Mouse (Mus musculus): Measurements from ENCODE around the gene Rab23. TPM values are rescaled to one million over a fixed set of nuclear protein-coding genes. Genes with fewer than 3 reads are reported as not detected.

Gene Rab23
- polyA plus RNA-seq (2012; rRNA removed) (22.4 and 24.6 TPM in 2 replicates), polyA plus RNA-seq (2014; fragmentation: Nextera tagmentation; extraction: Ambion mirVana) (28.9 and 33.0 TPM in 2 replicates)

GRCm38 (mm10) chr1:33719733-33720225, at the start of gene Rab23:
Gene Rab23, plus strand, starts transcription at chr1:33719887.
- Histone ChIP-seq H3K36me3 (ENCODE audit: control insufficient read depth, insufficient read depth, low read length) (peaks cover 17% of the 10 kb centered on the region), H3K4me1 (ENCODE audit: control insufficient read depth, insufficient read depth, low read length) (peaks cover 9% of the 10 kb centered on the region; the same call in 1 of the 2 replicates), H3K9me3 (ENCODE audit: control insufficient read depth, low read length) (no peaks in the 10 kb centered on the region), H3K4me3 (replicated peaks; ENCODE audit: low read length) (peak within 1 kb of the TSS; percentile 86), H3K27me3 (ENCODE audit: control insufficient read depth, insufficient read depth, low read length) (no peaks in the 10 kb centered on the region), H3K27ac (replicated peaks; ENCODE audit: low read depth, low read length) (peak within 1 kb of the TSS; percentile 92), H3K4me2 (replicated peaks; ENCODE audit: low read depth, low read length, severe bottlenecking) (peak within 1 kb of the TSS; percentile 57), H3K9ac (ENCODE audit: low read depth, low read length, severe bottlenecking) (peak within 1 kb of the TSS; percentile 94)
- TF ChIP-seq POLR2A (IDR thresholded peaks at IDR 0.05; ENCODE audit: borderline replicate concordance, extremely low read depth, insufficient read depth, insufficient read length), result peak; percentile 77; the same call in 1 of the 2 replicates
- DNase-seq (ENCODE audit: low spot score) (peak; percentile 80), ATAC-seq (ENCODE audit: low FRiP score, low read depth) (peak; percentile 93)
- 0% methylated on average over 43 of the region's 54 CpGs for WGBS

- H3K4me1 ChIP-seq (ENCODE audit: control insufficient read depth, insufficient read depth, low read length), result peaks cover 4% of the 10 kb centered on the region; the same call in 1 of the 2 replicates
- TF ChIP-seq POLR2A (IDR thresholded peaks at IDR 0.05; ENCODE audit: borderline replicate concordance, extremely low read depth, insufficient read depth, insufficient read length), result no peak
- H3K27me3 ChIP-seq (ENCODE audit: control insufficient read depth, insufficient read depth, low read length), result no peaks in the 10 kb centered on the region
- no peaks in the 10 kb centered on the region for H3K9me3 ChIP-seq (ENCODE audit: control insufficient read depth, low read length)
- peak overlapping the region; percentile 62 for H3K27ac ChIP-seq (replicated peaks; ENCODE audit: low read depth, low read length)
- peak; percentile 69 for DNase-seq (ENCODE audit: low spot score)
- H3K4me3 ChIP-seq (replicated peaks; ENCODE audit: low read length), result peak overlapping the region; percentile 70
- peak overlapping the region; percentile 68 for H3K9ac ChIP-seq (ENCODE audit: low read depth, low read length, severe bottlenecking)
- H3K4me2 ChIP-seq (replicated peaks; ENCODE audit: low read depth, low read length, severe bottlenecking), result peak overlapping the region; percentile 89
- under 1% methylated on average over 37 of the region's 37 CpGs for WGBS
- peaks cover 14% of the 10 kb centered on the region for H3K36me3 ChIP-seq (ENCODE audit: control insufficient read depth, insufficient read depth, low read length)
- peak; percentile 38 for ATAC-seq (ENCODE audit: low FRiP score, low read depth)
These were observed 49.5 kb upstream of the Rab23 start for GRCm38 (mm10) chr1:33670164-33670616.

GRCm38 (mm10) chr1:33671441-33671840, 48.2 kb upstream of the Rab23 start:
- no peak for TF ChIP-seq POLR2A (IDR thresholded peaks at IDR 0.05; ENCODE audit: borderline replicate concordance, extremely low read depth, insufficient read depth, insufficient read length)
- Histone ChIP-seq H3K27ac (replicated peaks; ENCODE audit: low read depth, low read length) (no peak overlapping the region), H3K36me3 (ENCODE audit: control insufficient read depth, insufficient read depth, low read length) (peaks cover 7% of the 10 kb centered on the region), H3K9ac (ENCODE audit: low read depth, low read length, severe bottlenecking) (no peak overlapping the region), H3K27me3 (ENCODE audit: control insufficient read depth, insufficient read depth, low read length) (no peaks in the 10 kb centered on the region), H3K9me3 (ENCODE audit: control insufficient read depth, low read length) (no peaks in the 10 kb centered on the region), H3K4me3 (replicated peaks; ENCODE audit: low read length) (no peak overlapping the region), H3K4me2 (replicated peaks; ENCODE audit: low read depth, low read length, severe bottlenecking) (no peak overlapping the region), H3K4me1 (ENCODE audit: control insufficient read depth, insufficient read depth, low read length) (peaks cover 4% of the 10 kb centered on the region; the same call in 1 of the 2 replicates)
- DNase-seq (ENCODE audit: low spot score) (no peak), ATAC-seq (ENCODE audit: low FRiP score, low read depth) (no peak)
- WGBS, result 53% methylated on average over 5 of the region's 5 CpGs

DNA sequence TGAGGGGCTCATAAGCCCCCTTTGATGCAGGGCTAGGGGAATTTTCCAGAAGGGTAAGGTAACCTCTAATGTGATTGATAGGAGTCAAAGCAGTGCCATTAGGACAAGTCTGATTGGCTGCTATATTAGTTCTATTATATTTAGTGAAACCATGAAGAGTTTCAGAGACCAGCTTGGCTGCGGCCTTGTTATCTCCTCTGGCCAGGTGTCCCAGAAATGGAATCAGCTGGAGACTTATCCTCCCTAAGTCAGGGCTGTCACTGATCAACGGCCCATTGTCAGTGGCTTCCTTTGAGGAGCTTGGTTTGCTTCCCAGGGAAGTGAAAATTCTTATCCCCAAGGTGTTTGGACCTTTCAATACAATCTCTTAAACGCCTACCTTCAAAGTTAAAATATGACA, 47.6 kb upstream of the Rab23 start:
- ATAC-seq (ENCODE audit: low FRiP score, low read depth), result no peak
- Histone ChIP-seq H3K9me3 (ENCODE audit: control insufficient read depth, low read length) (no peaks in the 10 kb centered on the region), H3K27me3 (ENCODE audit: control insufficient read depth, insufficient read depth, low read length) (no peaks in the 10 kb centered on the region), H3K4me1 (ENCODE audit: control insufficient read depth, insufficient read depth, low read length) (peaks cover 4% of the 10 kb centered on the region; the same call in 1 of the 2 replicates), H3K36me3 (ENCODE audit: control insufficient read depth, insufficient read depth, low read length) (peaks cover 4% of the 10 kb centered on the region; the same call in 1 of the 2 replicates), H3K4me3 (replicated peaks; ENCODE audit: low read length) (no peak overlapping the region), H3K9ac (ENCODE audit: low read depth, low read length, severe bottlenecking) (no peak overlapping the region), H3K4me2 (replicated peaks; ENCODE audit: low read depth, low read length, severe bottlenecking) (no peak overlapping the region), H3K27ac (replicated peaks; ENCODE audit: low read depth, low read length) (no peak overlapping the region)
- TF ChIP-seq POLR2A (IDR thresholded peaks at IDR 0.05; ENCODE audit: borderline replicate concordance, extremely low read depth, insufficient read depth, insufficient read length), result no peak
- no peak for DNase-seq (ENCODE audit: low spot score)
- WGBS, result 67% methylated on average over 3 of the region's 3 CpGs

DNA sequence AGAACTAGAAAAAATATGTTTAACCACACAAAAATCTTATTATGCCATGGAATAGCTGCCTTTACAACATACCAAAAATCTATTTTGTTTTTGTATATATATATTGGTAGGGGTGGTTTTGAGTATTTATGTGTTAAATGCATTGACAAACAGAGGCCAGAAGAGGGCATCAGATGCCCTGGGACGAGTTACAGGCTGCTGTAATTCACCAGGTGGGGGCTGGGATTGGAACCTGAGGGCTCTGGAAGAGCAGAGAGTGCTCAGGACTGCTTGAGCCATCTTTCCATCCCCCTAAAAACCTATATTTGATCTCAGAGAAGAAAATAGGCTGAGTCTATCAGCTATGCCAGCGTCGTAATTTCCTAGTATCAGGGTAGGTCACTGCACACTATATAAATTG, 47.2 kb upstream of the Rab23 start:
- peaks cover 4% of the 10 kb centered on the region; the same call in 1 of the 2 replicates for H3K36me3 ChIP-seq (ENCODE audit: control insufficient read depth, insufficient read depth, low read length)
- TF ChIP-seq POLR2A (IDR thresholded peaks at IDR 0.05; ENCODE audit: borderline replicate concordance, extremely low read depth, insufficient read depth, insufficient read length), result no peak
- H3K4me1 ChIP-seq (ENCODE audit: control insufficient read depth, insufficient read depth, low read length), result peaks cover 4% of the 10 kb centered on the region; the same call in 1 of the 2 replicates
- no peak overlapping the region for H3K4me2 ChIP-seq (replicated peaks; ENCODE audit: low read depth, low read length, severe bottlenecking)
- 31% methylated on average over 3 of the region's 3 CpGs for WGBS
- no peak overlapping the region for H3K27ac ChIP-seq (replicated peaks; ENCODE audit: low read depth, low read length)
- no peak overlapping the region for H3K4me3 ChIP-seq (replicated peaks; ENCODE audit: low read length)
- ATAC-seq (ENCODE audit: low FRiP score, low read depth) (no peak), DNase-seq (ENCODE audit: low spot score) (peak; percentile 73)
- H3K27me3 ChIP-seq (ENCODE audit: control insufficient read depth, insufficient read depth, low read length), result no peaks in the 10 kb centered on the region
- no peak overlapping the region for H3K9ac ChIP-seq (ENCODE audit: low read depth, low read length, severe bottlenecking)
- H3K9me3 ChIP-seq (ENCODE audit: control insufficient read depth, low read length), result no peaks in the 10 kb centered on the region

Data from limb, embryonic 14.5 days (tissue).